Mouse (Mus musculus) ES-Bruce4 (cell line): ENCODE results near the gene Gjb4.
A peak's percentile ranks its signal among the peaks of the same experiment; 100 is the strongest.

Experiments used
- CTCF ChIP-seq: IDR thresholded peaks from one replicate; pipeline ENCODE4 v1.8.1; 2011; ENCODE audit warnings: low read depth, low read length
- EP300 ChIP-seq: IDR thresholded peaks from 2 replicates; pipeline ENCODE4 v1.6.1; 2011; ENCODE audit warnings: low read depth, low read length; ENCODE audit not compliant: insufficient read depth
- POLR2A ChIP-seq: IDR thresholded peaks from one replicate; pipeline ENCODE4 v1.8.1; 2011; ENCODE audit warnings: low read length; ENCODE audit not compliant: insufficient read depth

GRCm38 (mm10) chr4:127319613-127320012, 34.3 kb downstream of the Gjb4 start:
- TF ChIP-seq CTCF (peak; percentile 70), EP300 (no peak), POLR2A (no peak)
